Mouse (Mus musculus) brain, embryonic 14.5 days (tissue): ENCODE results near the gene Prkaca. TPM values are rescaled to one million over a fixed set of nuclear protein-coding genes. Genes with fewer than 3 reads are reported as not detected.
"Not testable (repeated sequence)": the region's sequence is repeated elsewhere in the genome, so short reads cannot be mapped to it uniquely, and the experiment has no call there.

Experiments used
- DNase-seq: peaks from one replicate; pipeline ENCODE4 v3.0.0-alpha.2; 2011; ENCODE audit warnings: low read depth
- CTCF ChIP-seq: fragments of 200-500 bp; IDR thresholded peaks from 2 replicates; pipeline ENCODE4 v1.5.1; 2012; ENCODE audit warnings: inconsistent platforms, mild to moderate bottlenecking, moderate library complexity, borderline replicate concordance; ENCODE audit not compliant: insufficient read depth, insufficient read length; ENCODE audit errors: extremely low read depth
- POLR2A ChIP-seq: fragments of 200-500 bp; IDR thresholded peaks from 2 replicates; pipeline ENCODE4 v1.6.1; 2012; ENCODE audit warnings: mild to moderate bottlenecking, inconsistent platforms, borderline replicate concordance; ENCODE audit not compliant: poor library complexity, insufficient read depth, insufficient read length, severe bottlenecking; ENCODE audit errors: extremely low read depth
- polyA plus RNA-seq: library from polyadenylated mRNA; depleted of rRNA; stranded (reverse); fragments of >200 nt; gene quantifications from 2 replicates; pipeline ENCODE4 v1.2.3, GENCODE M21; 2012

Prkaca gene
- polyA plus RNA-seq, 1 experiment, result 143 TPM

DNA sequence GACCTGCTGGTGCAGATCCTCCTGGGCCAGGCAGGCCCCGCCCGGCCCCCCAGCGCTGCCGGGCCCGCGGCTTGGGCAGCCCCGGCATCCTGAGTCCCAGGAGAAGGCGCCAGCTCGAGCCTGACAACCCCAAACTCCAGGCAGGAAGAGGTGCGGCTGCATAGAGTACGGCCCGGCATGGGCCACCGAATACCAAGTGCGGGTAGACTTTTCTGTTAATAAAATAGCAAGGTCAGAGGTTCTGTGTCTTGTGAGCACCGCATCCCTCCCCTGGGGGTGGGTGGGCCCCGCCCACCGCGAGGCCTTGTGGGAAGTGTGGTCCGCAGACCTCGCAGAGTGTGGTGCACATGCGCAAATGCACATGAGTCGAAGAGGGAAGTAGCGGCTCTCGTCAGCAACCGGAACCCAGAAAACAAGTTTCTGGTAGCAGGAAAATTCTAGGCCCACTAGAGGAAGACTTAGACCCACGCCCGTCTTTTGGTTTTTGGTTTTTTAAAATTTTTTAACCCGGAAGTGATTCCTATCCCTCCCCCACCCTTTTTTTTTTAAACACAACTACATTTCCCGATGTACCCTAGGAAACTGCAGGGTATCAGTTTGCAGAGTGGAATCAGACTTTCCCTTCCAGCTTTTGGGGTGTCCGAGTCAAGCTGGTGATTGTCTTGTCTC is 31.9 kb downstream of the Prkaca start:
- peak; percentile 97 for DNase-seq
- TF ChIP-seq CTCF (no peak), POLR2A (peak; percentile 20; the same call in 1 of the 2 replicates)

DNA sequence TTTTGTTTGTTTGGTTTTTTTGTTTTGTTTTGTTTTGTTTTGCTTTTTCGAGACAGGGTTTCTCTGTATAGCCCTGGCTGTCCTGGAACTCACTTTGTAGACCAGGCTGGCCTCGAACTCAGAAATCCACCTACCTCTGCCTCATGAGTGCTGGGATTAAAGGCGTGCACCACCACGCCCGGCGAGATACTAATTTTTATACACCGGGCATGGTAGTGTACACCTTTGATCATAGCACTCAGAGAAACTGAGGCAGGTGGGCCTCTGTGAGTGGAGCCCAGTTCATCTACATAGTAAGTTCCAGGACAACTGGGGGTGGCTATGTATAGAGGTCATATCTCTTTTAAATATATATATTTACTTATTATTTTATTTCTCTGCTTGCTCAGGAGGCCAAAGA is 32.7 kb downstream of the Prkaca start:
- DNase-seq, result not testable (repeated sequence)

DNA sequence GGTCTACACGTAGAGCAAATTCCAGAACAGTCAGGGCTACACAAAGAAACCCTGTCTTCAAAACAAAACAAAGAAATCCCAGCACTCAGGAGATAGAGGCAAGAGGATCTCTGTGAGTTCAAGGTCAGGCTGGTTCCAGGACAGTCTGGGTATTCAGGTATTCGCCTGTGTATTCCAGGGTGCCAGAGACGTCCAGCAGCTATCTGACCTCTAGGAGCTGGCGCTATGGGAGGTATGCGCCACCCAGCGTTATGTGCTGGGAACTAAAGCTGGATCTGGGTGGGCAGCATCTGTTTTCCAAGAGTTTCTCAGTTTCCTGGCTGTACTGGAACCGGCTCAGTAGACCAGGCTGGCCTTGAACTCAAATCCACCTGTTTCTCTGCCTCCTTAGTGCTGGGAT is 35.6 kb downstream of the Prkaca start:
- TF ChIP-seq POLR2A, result no peak
- peak; percentile 23; the same call in 1 of the 2 replicates for TF ChIP-seq CTCF
- peak; percentile 18 for DNase-seq

DNA sequence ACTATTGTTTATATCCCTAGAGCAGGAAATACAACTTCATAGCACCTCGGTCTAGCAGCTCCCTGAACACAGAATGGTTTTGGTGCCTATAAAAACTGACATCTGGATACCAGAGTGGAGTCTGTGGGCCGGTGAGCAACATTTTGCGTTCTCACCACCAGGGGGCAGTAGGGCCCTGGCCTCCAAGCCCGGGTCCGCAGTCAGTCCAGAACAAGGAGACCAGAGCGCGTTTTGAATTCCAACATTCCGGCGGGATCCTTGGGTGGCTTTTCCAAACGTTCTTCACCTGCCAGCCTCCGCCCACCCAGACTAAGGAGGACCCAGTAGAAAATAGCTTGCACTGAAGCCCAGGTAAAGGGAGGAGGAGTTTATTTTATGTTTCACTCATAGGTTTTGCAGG is 37.1 kb downstream of the Prkaca start:
- peak; percentile 86 for DNase-seq
- TF ChIP-seq POLR2A (no peak), CTCF (peak; percentile 97)

DNA sequence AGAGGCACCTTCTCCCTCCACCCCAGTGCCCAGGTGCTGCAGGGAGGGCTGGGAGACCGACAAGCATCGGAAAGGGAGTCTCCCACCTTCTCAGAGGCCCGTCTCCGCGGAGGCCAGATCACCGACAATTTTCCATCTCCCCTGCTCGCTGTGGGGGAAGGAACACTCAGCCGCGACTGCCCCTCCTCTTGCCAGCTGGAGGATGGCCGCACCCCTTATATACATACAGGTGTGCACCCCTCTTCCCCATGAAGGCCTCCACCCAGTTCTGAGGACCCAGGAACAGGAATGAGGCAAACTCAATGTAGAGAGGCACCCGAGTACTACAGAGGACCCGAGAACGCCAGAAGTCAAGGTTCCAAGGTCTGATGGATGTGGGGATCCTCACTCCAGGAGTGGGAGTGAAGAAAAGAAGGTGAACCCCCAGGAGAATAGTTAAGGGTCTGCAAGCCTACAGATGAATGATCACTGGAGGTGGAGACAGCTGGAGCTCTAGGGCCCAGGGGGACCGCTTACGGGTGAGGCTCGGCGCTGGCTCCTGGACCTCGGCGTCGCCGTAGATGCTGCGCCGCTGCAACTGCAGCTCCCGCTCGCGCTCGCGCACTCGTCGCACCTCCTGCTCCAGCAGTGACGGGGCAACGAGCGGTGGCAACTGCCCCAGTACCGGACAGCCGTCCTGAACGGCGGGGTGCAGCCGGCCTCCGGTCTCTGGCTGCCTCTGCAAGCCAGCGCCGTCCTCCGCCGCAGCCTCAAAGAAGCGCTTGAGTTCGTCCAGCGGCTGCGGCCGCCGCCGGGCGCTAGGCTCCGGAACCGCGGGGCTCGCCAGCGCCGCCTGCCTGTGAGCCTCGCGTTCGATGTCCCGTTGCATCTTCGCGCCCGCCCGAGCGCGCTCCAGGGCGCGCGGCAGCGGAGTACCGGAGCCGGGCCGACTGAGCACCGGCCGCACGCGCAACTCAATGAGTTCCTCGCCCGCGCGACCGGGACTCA is 38.1 kb downstream of the Prkaca start:
- TF ChIP-seq POLR2A (no peak), CTCF (peak; percentile 69)
- peak; percentile 81 for DNase-seq

DNA sequence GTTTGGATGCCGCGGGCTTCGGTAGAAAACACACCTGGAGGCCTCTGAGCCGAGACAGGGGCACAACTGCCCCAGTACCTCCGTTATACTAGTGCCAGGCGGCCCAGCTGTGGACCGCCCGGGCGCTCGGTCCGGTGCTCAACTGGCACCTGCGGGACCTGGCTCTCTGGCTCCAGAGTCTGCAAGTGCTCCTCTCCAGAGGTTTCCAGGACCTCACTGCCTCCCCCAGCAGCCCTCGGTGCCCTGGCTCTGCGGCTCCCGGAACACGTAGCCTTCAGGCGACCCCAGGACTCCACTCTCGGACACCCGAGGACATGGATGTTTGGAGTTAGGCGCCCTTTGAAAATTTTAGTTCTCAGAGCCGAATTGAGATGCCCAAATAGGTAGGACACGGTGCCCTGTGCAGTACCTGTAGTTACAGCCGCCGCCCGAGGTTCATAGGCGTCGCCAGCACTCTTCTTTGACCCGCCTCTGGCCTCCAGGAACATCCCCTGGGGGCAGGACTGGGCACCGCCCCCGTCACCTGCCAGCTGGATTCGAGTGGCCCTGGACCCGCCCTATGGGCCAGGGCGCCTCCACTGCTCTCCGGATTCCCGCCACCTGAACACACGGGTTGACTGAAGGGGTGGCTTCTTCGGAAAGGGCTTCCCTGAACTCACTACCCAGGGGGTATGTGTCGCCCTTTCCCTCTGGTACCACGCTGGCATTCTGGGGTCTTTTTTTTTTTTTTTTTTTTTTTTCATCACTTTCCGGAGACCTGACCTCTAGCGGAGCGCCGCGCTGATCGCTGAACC is 39.1 kb downstream of the Prkaca start, which contains the start of gene 2210011C24Rik:
Gene 2210011C24Rik, minus strand, starts transcription at position 467 of the 794 bp plus-strand sequence.
- TF ChIP-seq POLR2A, result no peak
- no peak for TF ChIP-seq CTCF
- no peak for DNase-seq

DNA sequence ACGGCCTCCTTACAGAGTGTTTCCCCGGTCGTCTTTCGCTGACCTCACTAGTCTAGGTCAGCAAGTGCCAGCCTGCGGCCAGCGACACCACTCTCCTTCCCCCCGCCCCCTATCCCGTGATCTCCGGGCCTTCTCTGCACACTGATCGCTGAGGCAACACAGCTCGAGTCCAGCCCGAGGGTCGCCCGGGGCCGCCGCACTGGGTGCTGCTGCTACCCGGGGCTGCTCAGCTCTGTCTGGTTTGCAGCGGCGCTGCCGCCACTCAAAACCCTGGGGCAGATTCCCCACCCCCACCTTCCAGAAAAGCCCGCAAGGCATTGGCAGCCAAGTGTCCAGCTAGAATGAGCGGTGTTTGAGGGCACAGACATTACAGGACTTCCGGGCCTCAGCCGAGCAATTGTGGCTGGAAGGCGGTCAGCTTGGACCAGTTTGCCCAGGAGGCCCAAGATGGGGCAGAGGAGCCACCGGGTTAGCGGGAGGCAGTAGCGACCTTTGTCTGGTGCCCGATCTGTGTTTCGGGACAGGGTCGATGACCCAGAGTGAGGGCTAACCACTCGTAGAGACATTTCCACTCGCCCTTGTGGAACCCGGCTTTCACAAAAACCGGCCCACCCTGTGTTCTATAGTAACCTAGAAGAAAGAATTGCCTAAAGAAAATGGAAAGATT is 39.8 kb downstream of the Prkaca start:
- DNase-seq, result no peak
- TF ChIP-seq POLR2A (no peak), CTCF (no peak)

DNA sequence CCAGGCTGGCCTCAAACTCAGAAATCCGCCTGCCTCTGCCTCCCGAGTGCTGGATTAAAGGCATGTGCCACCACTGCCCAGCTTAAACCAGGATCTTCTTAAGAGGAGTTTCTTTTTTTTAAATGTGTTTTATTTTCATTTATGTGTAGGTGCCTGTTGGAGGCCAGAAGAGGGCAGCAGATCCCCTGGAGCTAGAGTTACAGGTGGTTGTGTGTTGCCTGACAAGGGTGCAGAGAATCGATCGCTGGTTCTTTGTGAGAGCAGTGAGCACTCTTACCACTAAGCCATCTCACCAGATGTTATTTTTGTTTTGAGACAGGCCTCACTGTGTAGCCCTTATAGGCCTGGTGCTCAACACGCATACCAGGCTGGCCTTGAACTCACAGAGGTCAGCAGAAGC is 43.0 kb downstream of the Prkaca start:
- TF ChIP-seq POLR2A (no peak), CTCF (no peak)
- DNase-seq, result no peak

DNA sequence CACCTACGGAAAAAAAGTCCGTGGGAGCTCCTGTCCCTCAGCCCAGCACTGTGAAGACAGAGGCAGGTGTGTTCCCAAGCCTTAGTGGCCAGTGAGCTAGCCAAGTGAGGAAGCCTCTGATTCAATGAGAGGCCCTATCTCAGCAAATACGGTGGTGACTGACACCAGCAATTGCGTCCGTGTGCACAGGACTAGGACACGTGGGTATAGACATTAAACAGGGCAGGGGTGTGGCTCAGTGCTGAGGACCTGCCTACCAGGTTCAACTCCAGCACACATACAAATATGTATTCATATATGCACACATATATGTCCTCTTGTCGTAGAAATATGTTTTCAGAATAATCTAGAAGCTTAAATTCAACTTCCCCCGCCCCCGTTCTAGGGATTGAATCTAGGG is 46.9 kb downstream of the Prkaca start:
- no peak for DNase-seq
- no peak for TF ChIP-seq POLR2A
- TF ChIP-seq CTCF, result no peak

DNA sequence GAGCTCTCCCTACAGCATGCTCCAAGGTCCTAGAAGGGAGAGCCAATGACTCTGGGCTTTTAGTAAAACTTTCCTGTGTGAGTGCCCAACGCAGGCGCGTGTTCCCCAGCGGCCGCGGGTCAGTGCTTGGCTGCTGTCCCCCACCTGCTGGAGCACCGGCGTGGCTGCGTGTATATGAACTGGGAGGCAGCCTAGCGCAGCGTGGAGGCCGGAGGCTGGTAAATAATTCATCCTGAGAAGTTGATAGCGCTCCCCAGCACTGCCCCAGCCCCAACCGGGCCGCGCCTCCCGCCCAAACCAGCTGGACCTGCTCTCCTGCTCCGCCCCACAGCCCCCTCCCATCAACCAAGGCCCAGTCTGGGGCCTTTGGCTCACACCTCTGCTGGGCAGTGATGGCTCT is 48.3 kb downstream of the Prkaca start, which contains the start of gene Palm3:
Gene Palm3, plus strand, starts transcription at position 376 of the 400 bp plus-strand sequence.
- DNase-seq, result no peak
- TF ChIP-seq CTCF, result no peak
- no peak for TF ChIP-seq POLR2A
